Mouse (Mus musculus): ENCODE measurements around the gene Nfia. TPM values are rescaled to one million over a fixed set of nuclear protein-coding genes. Genes with fewer than 3 reads are reported as not detected.

Gene Nfia
- polyA plus RNA-seq, 1 experiment from 2014 or later = 54.3 TPM

DNA sequence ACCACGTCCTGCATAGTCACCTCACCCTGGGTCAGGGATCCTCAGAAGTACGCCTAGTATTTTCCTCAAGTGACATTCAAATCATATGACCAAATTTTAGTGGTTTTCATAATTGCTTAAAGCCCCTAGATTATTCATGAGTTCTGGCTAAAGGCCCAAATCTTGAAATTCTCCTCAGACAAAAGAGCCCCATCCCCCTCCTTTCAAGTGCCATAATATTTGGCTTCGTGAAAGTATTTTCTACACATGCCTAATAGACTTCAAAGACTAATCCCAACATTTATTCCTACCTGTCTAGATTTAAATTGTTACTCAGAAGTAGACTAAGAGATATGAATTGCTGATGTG, 154.7 kb downstream of the Nfia start:
- Histone ChIP-seq H3K27ac (replicated peaks in 1 of 2; ENCODE audit: control insufficient read depth in 1 of 2, insufficient read depth in 1 of 2, low read depth in 2 of 2, low read length in 2 of 2) (0 out of 4 replicates have a peak overlapping the region, but pooled peaks of 1 of the 2 experiments have one; percentile 24), H3K36me3 (ENCODE audit: control insufficient read depth, insufficient read depth, low read length) (no peaks in the 10 kb centered on the region), H3K4me3 (ENCODE audit: control insufficient read depth in 1 of 2, insufficient read depth in 1 of 2, low read depth in 1 of 2, low read length in 2 of 2) (no peak overlapping the region), H3K27me3 (ENCODE audit: control insufficient read depth, insufficient read depth, low read length) (no peaks in the 10 kb centered on the region), H3K9me3 (ENCODE audit: control insufficient read depth, low read length) (no peaks in the 10 kb centered on the region), H3K9ac (ENCODE audit: low read length) (no peak overlapping the region), H3K4me1 (ENCODE audit: control insufficient read depth in 2 of 2, insufficient read depth in 2 of 2, low read length in 2 of 2) (peaks cover 12 to 41% of the 10 kb centered on the region in 2 experiments), H3K4me2 (ENCODE audit: low read length) (no peak overlapping the region)
- no peak for ATAC-seq (ENCODE audit: insufficient number of reproducible peaks, insufficient read depth, low FRiP score, low read depth)
- 76% methylated on average over 3 of the region's 3 CpGs for WGBS

DNA sequence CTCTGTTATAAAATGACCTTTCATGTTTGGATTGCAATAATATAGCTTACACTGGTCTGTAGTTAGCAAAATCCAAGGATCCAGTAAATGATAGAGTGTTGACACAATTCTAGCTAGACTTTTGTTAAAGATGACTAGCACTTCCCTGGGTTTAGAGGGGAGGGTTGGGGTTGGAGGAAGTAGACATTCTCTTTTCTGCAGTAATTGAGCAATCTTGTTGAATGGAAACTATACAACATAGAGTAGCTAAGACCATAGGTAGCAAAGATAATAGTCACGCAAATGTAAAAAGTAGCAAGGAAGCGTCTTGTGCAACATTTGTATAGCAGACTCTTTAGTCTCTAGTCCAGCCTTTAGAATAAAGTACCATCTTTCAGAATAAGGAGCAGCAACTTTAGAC, 163.8 kb downstream of the Nfia start:
- Histone ChIP-seq H3K4me2 (ENCODE audit: low read length) (no peak overlapping the region), H3K4me3 (ENCODE audit: control insufficient read depth in 1 of 2, insufficient read depth in 1 of 2, low read depth in 1 of 2, low read length in 2 of 2) (no peak overlapping the region), H3K9me3 (ENCODE audit: control insufficient read depth, low read length) (no peaks in the 10 kb centered on the region), H3K27me3 (ENCODE audit: control insufficient read depth, insufficient read depth, low read length) (no peaks in the 10 kb centered on the region), H3K36me3 (ENCODE audit: control insufficient read depth, insufficient read depth, low read length) (no peaks in the 10 kb centered on the region), H3K4me1 (ENCODE audit: control insufficient read depth in 2 of 2, insufficient read depth in 2 of 2, low read length in 2 of 2) (peaks cover 10 to 37% of the 10 kb centered on the region in 2 experiments), H3K9ac (ENCODE audit: low read length) (no peak overlapping the region), H3K27ac (replicated peaks in 1 of 2; ENCODE audit: control insufficient read depth in 1 of 2, insufficient read depth in 1 of 2, low read depth in 2 of 2, low read length in 2 of 2) (no peak overlapping the region)
- ATAC-seq (ENCODE audit: insufficient number of reproducible peaks, insufficient read depth, low FRiP score, low read depth) = no peak
- 94% methylated on average over 2 of the region's 2 CpGs for WGBS

DNA sequence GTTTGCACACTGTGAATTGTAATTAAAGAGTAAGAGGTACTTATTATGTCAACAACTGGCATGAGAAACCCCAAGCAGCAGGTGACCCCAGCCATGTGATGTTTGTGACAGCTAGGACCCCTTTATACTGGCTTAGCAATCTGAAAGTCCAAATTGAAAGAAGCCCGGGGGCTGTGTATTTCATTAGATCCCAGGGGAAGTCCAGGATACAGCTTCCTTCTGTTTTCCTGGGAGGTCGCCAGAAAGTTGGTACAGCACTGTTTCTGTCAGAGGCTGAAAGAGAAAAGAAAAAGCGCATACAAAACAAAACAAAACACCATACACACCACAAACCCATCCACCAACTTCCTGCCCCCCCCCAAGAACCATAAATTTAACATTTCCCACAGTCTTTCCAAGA, 164.4 kb downstream of the Nfia start:
- Histone ChIP-seq H3K4me3 (ENCODE audit: control insufficient read depth in 1 of 2, insufficient read depth in 1 of 2, low read depth in 1 of 2, low read length in 2 of 2) (no peak overlapping the region), H3K9me3 (ENCODE audit: control insufficient read depth, low read length) (no peaks in the 10 kb centered on the region), H3K27me3 (ENCODE audit: control insufficient read depth, insufficient read depth, low read length) (no peaks in the 10 kb centered on the region), H3K4me1 (ENCODE audit: control insufficient read depth in 2 of 2, insufficient read depth in 2 of 2, low read length in 2 of 2) (peaks cover 10 to 37% of the 10 kb centered on the region in 2 experiments), H3K9ac (ENCODE audit: low read length) (no peak overlapping the region), H3K36me3 (ENCODE audit: control insufficient read depth, insufficient read depth, low read length) (no peaks in the 10 kb centered on the region), H3K4me2 (ENCODE audit: low read length) (no peak overlapping the region), H3K27ac (replicated peaks in 1 of 2; ENCODE audit: control insufficient read depth in 1 of 2, insufficient read depth in 1 of 2, low read depth in 2 of 2, low read length in 2 of 2) (no peak overlapping the region)
- 69% methylated on average over 3 of the region's 3 CpGs for WGBS
- ATAC-seq (ENCODE audit: insufficient number of reproducible peaks, insufficient read depth, low FRiP score, low read depth) = no peak

DNA sequence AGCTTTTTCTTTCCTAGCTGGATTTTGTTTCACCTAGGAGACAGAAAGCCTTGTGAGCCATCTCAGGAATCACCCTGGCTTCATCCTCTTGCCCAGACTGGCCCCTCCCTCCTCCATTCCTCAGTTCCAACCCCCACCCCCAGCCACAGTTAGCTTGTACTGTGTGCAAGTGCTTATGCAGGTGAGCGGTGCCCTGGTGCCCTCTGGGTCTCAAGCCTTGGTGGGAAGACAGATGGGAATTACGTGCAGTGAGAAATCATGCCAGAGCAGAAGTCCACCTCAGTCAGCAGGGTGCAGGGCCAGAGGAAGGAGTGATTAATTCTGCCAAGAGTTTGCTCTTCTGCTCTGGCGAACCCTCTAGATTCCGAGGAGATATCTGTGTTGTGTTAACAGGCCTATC, 167.0 kb downstream of the Nfia start:
- H3K4me2 ChIP-seq (ENCODE audit: low read length) = no peak overlapping the region; the same call in 1 of the 2 replicates
- H3K27ac ChIP-seq (replicated peaks in 1 of 2; ENCODE audit: control insufficient read depth in 1 of 2, insufficient read depth in 1 of 2, low read depth in 2 of 2, low read length in 2 of 2) = peak overlapping the region; percentile 18 to 70
- H3K36me3 ChIP-seq (ENCODE audit: control insufficient read depth, insufficient read depth, low read length) = 0 out of 2 replicates have a peak, but pooled peaks cover 4% of the 10 kb centered on the region
- no peak overlapping the region; the same call in 1 of the 2 replicates for H3K9ac ChIP-seq (ENCODE audit: low read length)
- H3K4me3 ChIP-seq (ENCODE audit: control insufficient read depth in 1 of 2, insufficient read depth in 1 of 2, low read depth in 1 of 2, low read length in 2 of 2) = no peak overlapping the region
- H3K4me1 ChIP-seq (ENCODE audit: control insufficient read depth in 2 of 2, insufficient read depth in 2 of 2, low read length in 2 of 2) = peaks cover 14 to 40% of the 10 kb centered on the region in 2 experiments
- ATAC-seq (ENCODE audit: insufficient number of reproducible peaks, insufficient read depth, low FRiP score, low read depth) = 0 out of 2 replicates have a peak, but pooled peaks have one; percentile 26
- H3K27me3 ChIP-seq (ENCODE audit: control insufficient read depth, insufficient read depth, low read length) = no peaks in the 10 kb centered on the region
- 33% methylated on average over 4 of the region's 4 CpGs for WGBS
- no peaks in the 10 kb centered on the region for H3K9me3 ChIP-seq (ENCODE audit: control insufficient read depth, low read length)

DNA sequence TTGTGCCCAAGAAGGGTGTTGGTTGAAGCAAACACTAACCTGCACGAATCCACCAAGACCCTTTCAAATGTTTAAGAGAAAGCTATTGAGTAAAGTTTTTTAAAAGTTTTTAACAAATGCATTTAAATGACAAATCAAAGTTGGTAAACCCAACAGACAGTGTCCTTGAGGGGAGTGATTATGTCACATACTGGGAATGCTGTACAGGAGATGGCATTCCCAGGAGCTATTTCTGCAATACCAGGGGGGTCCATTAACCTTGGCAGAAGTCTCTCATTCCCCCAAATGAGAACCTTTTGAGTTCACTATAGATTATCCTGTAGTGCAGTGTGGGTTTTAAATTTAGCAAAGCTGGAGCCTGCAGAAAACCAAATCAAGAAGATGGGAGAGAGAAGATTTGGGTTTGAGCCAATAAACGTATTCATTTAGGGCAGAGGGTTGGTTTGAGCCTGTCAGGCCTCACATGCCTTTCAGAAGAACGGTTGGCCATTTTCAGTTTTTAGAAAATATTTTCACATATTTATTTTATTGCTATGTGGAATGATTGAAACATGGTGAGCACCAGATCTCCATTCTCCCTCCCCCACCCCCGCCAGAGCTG, 167.5 kb downstream of the Nfia start:
- H3K4me1 ChIP-seq (ENCODE audit: control insufficient read depth in 2 of 2, insufficient read depth in 2 of 2, low read length in 2 of 2) = peaks cover 14 to 41% of the 10 kb centered on the region in 2 experiments
- WGBS = 70% methylated on average over 4 of the region's 4 CpGs
- ATAC-seq (ENCODE audit: insufficient number of reproducible peaks, insufficient read depth, low FRiP score, low read depth) = no peak

DNA sequence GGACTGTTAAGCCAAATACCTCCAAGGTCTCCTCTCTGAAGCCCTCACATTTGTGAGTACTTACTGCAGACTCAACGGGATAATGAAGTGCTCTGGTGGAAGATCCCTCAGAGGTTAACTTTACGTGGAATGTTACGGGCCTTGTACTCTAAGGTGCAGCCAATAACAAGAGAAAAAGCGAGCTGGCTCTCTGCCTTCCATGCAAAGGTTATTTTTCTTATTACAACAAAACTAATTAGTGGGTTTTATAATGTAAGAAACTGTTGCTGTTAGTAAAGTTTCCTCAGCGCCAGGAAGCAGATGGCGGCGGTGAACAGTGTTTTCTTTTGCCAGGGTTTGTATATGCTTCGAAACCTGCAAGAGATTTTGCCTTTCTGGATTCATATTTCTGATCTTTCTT, 169.1 kb downstream of the Nfia start:
- 86% methylated on average over 8 of the region's 8 CpGs for whole genome bisulfite sequencing
- H3K27ac ChIP-seq (replicated peaks in 1 of 2; ENCODE audit: control insufficient read depth in 1 of 2, insufficient read depth in 1 of 2, low read depth in 2 of 2, low read length in 2 of 2) = no peak overlapping the region
- H3K4me1 ChIP-seq (ENCODE audit: control insufficient read depth in 2 of 2, insufficient read depth in 2 of 2, low read length in 2 of 2) = peaks cover 14 to 34% of the 10 kb centered on the region in 2 experiments
- H3K4me3 ChIP-seq (ENCODE audit: control insufficient read depth in 1 of 2, insufficient read depth in 1 of 2, low read depth in 1 of 2, low read length in 2 of 2) = no peak overlapping the region
- ATAC-seq (ENCODE audit: insufficient number of reproducible peaks, insufficient read depth, low FRiP score, low read depth) = no peak
- no peaks in the 10 kb centered on the region for H3K9me3 ChIP-seq (ENCODE audit: control insufficient read depth, low read length)
- H3K27me3 ChIP-seq (ENCODE audit: control insufficient read depth, insufficient read depth, low read length) = no peaks in the 10 kb centered on the region
- H3K9ac ChIP-seq (ENCODE audit: low read length) = no peak overlapping the region
- H3K36me3 ChIP-seq (ENCODE audit: control insufficient read depth, insufficient read depth, low read length) = 0 out of 2 replicates have a peak, but pooled peaks cover 4% of the 10 kb centered on the region
- no peak overlapping the region for H3K4me2 ChIP-seq (ENCODE audit: low read length)

More for the DNA sequence above, 167.5 kb downstream of the Nfia start:
- Histone ChIP-seq H3K9ac (ENCODE audit: low read length) (no peak overlapping the region; the same call in 1 of the 2 replicates), H3K27ac (replicated peaks in 1 of 2; ENCODE audit: control insufficient read depth in 1 of 2, insufficient read depth in 1 of 2, low read depth in 2 of 2, low read length in 2 of 2) (peak overlapping the region; percentile 18 to 70), H3K9me3 (ENCODE audit: control insufficient read depth, low read length) (no peaks in the 10 kb centered on the region), H3K36me3 (ENCODE audit: control insufficient read depth, insufficient read depth, low read length) (0 out of 2 replicates have a peak, but pooled peaks cover 4% of the 10 kb centered on the region), H3K4me2 (ENCODE audit: low read length) (no peak overlapping the region; the same call in 1 of the 2 replicates), H3K4me3 (ENCODE audit: control insufficient read depth in 1 of 2, insufficient read depth in 1 of 2, low read depth in 1 of 2, low read length in 2 of 2) (no peak overlapping the region), H3K27me3 (ENCODE audit: control insufficient read depth, insufficient read depth, low read length) (no peaks in the 10 kb centered on the region)

DNA sequence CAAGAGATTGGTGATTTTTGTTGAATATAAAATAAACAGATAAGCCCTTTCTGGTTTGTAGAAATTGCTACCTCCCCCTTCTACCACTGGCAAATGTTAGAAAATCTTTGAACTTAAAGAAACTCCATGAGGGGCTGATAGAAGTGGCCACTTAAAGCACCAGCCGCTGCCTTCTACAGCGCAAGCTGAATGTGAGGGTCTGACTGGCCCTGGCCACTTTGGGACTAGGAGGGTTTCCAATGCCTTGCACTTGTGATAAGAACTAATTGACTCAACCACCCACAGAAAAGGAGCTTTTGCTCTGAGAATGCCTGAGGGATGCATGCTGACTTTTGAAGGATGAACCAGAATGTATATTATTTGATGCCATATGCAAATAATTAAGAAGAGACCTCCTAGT, 171.8 kb downstream of the Nfia start:
- ATAC-seq (ENCODE audit: insufficient number of reproducible peaks, insufficient read depth, low FRiP score, low read depth) = no peak
- Histone ChIP-seq H3K9ac (ENCODE audit: low read length) (no peak overlapping the region), H3K4me3 (ENCODE audit: control insufficient read depth in 1 of 2, insufficient read depth in 1 of 2, low read depth in 1 of 2, low read length in 2 of 2) (no peak overlapping the region), H3K27me3 (ENCODE audit: control insufficient read depth, insufficient read depth, low read length) (no peaks in the 10 kb centered on the region), H3K27ac (replicated peaks in 1 of 2; ENCODE audit: control insufficient read depth in 1 of 2, insufficient read depth in 1 of 2, low read depth in 2 of 2, low read length in 2 of 2) (no peak overlapping the region), H3K36me3 (ENCODE audit: control insufficient read depth, insufficient read depth, low read length) (0 out of 2 replicates have a peak, but pooled peaks cover 5% of the 10 kb centered on the region), H3K9me3 (ENCODE audit: control insufficient read depth, low read length) (no peaks in the 10 kb centered on the region), H3K4me2 (ENCODE audit: low read length) (no peak overlapping the region), H3K4me1 (ENCODE audit: control insufficient read depth in 2 of 2, insufficient read depth in 2 of 2, low read length in 2 of 2) (peaks cover 10 to 28% of the 10 kb centered on the region in 2 experiments)
- 47% methylated on average over 2 of the region's 2 CpGs for WGBS

DNA sequence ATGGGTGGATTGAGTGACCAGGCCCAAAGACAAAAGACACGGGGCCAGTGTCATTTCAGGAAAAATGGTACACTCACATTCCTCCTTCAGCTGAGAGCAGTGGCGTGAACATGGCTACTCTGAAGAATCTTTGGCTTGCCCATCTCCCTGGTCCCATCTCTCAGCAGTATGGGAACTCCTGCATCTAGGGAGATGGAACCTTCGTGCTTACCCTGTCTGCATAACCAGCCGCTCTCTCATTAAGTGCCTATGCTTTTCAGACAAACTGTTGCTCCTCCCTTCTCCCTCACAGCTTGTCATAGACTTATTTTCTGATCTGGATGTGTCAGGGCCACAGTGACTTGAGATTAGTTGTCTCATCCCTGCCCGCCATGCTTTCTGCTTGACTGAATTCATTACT, 174.9 kb downstream of the Nfia start:
- Histone ChIP-seq H3K4me2 (ENCODE audit: low read length) (no peak overlapping the region), H3K9me3 (ENCODE audit: control insufficient read depth, low read length) (no peaks in the 10 kb centered on the region), H3K27ac (replicated peaks in 1 of 2; ENCODE audit: control insufficient read depth in 1 of 2, insufficient read depth in 1 of 2, low read depth in 2 of 2, low read length in 2 of 2) (no peak overlapping the region), H3K9ac (ENCODE audit: low read length) (no peak overlapping the region), H3K4me3 (ENCODE audit: control insufficient read depth in 1 of 2, insufficient read depth in 1 of 2, low read depth in 1 of 2, low read length in 2 of 2) (no peak overlapping the region), H3K4me1 (ENCODE audit: control insufficient read depth in 2 of 2, insufficient read depth in 2 of 2, low read length in 2 of 2) (peaks cover 7 to 15% of the 10 kb centered on the region in 2 experiments; a peak in 3 of 4 replicates), H3K36me3 (ENCODE audit: control insufficient read depth, insufficient read depth, low read length) (0 out of 2 replicates have a peak, but pooled peaks cover 6% of the 10 kb centered on the region), H3K27me3 (ENCODE audit: control insufficient read depth, insufficient read depth, low read length) (no peaks in the 10 kb centered on the region)
- 92% methylated on average over 5 of the region's 5 CpGs for WGBS
- no peak for ATAC-seq (ENCODE audit: insufficient number of reproducible peaks, insufficient read depth, low FRiP score, low read depth)

Measured in heart, embryonic 14.5 days (tissue).